Mouse (Mus musculus) adrenal gland, adult (tissue): ENCODE results near the gene Dlgap1.

Experiments
- DNase-seq, 2 experiments: peaks; one replicate each; pipeline ENCODE4 v3.0.0; 2022 to 2023; ENCODE audit warnings: low spot score in 1 of 2; ENCODE audit not compliant: inconsistent age in 2 of 2

Gene Dlgap1

DNA sequence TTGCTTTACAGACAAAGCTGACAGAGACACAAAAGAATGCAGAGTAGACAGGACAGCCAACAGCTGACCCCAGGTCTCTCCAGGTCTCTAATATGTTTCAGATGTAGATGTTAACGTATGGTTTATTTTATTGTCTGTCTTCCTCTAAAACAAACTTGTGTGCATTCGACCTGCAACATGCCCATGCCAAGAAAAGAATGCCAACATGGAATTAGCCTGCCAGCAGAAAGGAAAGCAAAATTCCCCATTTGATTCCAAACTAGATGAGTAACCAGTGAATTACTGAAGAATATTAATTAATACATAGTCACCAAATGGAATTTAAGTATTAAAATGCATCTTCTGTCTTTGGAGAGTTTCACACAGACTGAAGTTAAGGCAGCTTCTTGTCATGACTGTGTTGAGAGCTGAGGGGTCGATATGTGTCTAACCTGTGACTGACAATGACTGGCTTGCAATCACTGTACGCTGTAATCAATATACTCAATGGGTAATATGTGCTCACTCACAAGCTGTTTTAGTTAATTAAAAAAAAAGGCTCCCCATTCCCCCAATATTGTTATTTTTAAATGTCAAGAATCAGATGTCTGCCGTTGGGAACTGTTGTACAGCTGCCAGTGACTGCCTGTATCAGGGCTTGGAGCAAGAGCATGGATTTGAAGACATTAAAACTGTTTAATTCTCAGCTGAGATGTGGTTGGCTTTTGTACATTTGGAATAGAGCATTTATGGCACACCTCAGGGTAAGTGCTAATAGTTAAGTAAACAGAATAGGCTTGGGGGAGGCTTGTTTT, 552.4 kb downstream of the Dlgap1 start:
- no peak for DNase-seq

DNA sequence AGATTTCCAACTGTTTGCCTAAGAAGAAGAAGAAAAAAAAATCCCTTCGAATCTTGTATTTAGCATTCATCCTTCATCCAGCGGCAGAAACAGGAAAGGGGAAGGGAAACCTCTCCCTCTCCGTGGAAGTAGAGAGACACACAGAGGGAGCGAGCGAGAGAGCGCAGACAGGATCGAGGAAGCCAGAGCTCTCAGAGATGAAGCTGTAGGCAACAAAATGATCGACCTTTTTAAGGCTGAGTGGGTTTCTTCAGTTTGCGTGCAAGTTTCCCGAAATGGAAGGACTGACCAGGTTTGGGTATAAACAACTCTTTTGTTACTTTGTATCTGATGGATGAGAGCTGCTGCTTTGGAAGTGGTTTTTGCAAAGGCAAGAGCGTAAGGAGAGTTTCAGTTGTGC, 553.1 kb downstream of the Dlgap1 start:
- no peak for DNase-seq

- DNase-seq, result no peak
Measured at GRCm38 (mm10) chr17:70525990-70526389, 557.1 kb downstream of the Dlgap1 start.

DNA sequence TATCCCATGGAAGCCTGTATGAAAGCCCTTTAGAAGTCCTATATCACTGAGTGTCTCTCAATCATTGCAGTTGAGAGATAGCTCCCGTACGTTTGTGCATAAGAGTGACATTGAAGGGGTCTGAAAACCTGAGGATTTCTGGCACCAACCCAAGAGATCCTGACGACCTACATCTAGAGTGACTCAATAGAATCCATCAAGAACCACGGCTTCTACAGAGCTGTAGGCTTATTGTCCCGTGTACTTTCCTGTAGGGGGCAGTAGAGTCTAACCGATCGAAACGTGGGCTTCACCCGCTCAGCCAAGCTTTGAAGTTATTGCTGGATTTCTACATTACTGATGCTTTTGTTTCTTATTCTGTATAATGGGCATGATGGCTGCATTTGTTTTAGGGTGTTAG, 558.2 kb downstream of the Dlgap1 start:
- DNase-seq, result peak; percentile 27 to 74

DNA sequence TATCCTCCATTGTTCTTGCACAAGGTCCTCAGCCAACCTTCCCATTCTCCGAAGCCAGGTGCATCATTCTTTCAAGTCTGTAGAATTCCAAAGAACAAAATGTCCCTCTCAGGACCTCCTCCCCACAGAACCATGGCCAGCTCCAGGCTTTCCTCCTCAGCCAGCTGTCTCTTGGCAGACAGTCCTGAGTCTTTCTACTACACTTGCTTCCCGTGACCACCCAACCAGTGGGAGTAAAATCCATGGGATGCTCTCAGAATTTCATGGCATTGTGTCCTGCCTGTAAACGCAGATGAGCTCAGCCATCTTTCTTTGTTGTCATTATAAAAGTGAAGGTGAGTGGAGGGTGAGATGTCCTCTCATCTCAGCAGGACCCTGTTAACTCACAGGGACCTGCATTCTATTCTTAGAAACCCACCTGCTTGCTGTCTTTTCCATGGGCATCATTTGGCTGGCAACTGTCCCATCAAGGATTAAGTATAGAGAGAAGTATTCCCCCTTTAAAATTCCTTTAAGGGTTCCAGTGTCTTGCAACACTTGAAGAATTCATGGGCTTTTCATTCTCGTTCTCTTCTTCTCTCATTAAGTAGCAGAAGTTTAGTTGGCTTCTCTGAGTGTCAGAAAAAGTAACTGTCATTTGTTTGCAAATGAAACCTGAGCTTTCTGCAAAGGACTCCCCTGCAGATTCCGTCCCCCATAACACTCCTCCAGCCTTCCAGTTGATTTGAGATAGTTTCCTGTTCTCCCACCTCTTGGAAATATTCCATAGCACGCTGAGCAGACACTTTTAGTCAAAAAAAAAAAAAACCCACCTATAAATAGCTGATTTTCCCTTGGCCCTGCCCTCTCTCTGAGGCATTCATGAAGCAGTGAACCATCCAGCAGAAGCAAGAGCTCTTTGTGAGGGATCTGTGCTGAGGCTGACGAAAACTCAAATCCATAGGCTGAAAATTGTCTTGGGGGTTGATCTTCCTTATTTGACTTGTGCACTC, 559.6 kb downstream of the Dlgap1 start:
- DNase-seq, result no peak

GRCm38 (mm10) chr17:70534321-70534720, 565.4 kb downstream of the Dlgap1 start:
- peak in 1 of 2 experiments; percentile 32 for DNase-seq

DNA sequence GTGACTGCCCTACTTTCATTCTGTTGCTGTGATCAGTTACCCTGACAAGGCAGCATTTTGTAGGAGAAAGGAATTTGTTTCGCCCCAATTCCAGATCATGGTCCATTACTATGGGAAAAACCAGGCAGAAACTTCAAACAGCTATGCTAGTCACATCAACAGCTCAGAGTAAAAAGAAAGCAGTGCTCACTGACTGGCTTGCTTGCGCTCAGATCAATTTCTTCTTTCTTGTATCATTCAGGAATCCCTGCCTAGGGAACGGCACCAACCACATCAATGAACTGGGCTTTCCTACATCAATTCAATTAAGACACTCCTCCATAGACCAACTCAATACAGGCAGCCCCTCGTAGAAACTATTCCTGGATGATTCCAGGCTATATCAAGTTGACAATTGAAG, 572.9 kb downstream of the Dlgap1 start:
- DNase-seq, result no peak

- no peak for DNase-seq
Measured at GRCm38 (mm10) chr17:70550793-70551192, 581.9 kb downstream of the Dlgap1 start.

DNA sequence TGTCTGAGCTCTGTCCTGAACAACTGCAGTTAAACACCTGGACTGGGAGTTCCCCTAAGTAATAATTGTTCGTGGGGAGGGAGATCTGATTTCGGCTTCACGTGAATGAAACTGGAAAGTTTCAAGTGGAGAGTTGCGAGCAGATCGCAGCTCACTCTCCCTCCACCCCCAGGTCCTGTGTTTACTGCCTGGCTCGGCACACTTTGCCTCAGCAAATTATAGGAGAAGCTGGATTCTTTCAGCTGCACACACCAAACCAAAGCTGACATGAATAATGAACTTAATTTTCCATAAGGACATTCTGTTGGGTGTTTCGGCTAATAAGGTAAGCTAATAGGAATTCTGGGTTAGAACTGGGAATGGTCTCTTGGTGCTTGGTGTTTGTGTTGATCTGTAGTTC, 592.7 kb downstream of the Dlgap1 start:
- no peak for DNase-seq

DNA sequence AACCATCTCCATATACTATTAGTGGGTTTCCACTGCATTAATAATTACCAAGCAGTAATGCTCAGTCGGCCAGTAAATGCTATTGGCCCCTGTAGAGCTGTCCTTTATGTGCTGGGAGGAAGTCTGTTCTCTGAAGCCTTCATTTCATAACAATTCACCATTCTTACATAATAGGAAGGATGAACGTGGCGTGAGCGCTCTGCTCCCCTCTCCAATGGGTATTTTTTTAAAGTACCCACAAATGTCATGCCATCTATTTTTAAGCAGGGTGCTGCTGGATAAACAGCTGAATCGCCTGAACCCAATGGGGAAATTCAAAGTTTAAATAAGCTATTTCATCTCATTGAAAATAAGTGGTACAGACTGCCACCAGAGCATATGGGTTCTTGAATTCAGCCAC, 602.0 kb downstream of the Dlgap1 start:
- no peak for DNase-seq

DNA sequence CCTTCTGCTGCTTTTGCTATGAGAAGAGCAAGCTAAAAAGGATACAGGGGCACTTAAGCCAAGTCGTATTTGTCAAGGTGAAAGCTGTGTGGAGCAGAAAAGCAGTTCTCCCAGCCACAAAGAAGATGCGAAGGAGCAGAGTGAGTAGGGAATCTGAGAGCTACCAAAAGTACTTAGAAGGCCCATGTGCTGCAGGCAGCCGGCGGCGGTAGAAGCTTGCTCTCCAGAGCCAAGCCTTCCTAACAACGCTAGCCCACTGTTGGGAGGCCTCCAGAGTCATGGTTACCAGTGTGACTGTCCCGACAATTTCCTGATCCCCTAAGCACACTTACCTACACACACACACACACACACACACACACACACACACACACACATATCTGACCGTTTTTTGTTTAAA, 614.2 kb downstream of the Dlgap1 start:
- DNase-seq, result no peak

DNA sequence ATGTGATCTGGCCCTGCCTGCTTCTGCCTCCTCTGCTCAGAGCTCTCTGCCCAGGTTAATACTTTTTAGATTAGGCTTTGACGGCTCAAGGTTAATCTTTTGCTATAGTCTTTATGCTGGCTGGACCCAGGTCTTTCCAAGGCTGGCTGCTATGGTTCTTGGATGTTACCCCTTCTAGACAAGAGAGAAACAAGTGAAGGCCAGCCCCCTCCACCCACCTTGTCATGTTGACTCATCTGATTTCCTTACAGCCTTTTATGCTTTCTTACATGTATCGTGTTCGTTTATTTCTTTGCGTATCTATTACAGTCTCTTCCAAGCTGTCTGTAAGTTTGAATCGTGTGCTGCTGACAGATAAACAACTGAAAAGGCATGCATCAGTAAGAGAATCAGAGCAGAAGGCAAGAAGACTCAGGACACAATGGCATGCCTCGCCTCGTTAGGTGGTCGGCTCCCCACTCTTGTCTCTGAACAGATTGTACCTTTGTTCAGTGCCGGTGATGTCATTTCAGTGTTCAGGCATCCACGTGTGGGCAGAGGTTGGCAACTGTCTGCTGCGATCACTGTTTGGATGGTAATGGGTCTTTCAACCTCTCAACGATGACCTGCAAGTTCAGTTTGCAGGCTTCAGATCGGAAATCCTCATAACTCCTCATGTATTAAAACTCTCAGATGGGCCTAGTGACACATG, 618.0 kb downstream of the Dlgap1 start:
- DNase-seq, result peak in 1 of 2 experiments; percentile 28

GRCm38 (mm10) chr17:70587975-70588630, 619.2 kb downstream of the Dlgap1 start:
- peak in 1 of 2 experiments; percentile 41 for DNase-seq

DNA sequence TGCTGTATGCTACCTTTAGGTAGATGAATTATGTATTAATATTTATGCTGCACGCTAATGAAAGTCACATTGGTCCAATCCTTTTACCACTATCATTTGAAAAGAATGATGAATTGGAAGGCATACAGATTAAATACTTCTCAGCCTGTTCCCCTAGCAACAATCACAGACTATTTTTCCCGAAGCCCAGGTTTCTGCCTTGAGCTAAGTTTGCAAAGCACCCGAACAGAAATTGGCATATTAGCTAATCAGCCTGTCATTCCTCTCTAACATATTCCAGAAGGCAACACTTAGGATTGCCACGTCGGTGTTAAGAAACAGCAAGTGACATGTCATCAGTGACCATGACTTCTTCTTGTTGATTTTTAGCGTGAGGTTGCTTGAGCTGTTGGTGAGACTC, 619.8 kb downstream of the Dlgap1 start:
- no peak for DNase-seq

DNA sequence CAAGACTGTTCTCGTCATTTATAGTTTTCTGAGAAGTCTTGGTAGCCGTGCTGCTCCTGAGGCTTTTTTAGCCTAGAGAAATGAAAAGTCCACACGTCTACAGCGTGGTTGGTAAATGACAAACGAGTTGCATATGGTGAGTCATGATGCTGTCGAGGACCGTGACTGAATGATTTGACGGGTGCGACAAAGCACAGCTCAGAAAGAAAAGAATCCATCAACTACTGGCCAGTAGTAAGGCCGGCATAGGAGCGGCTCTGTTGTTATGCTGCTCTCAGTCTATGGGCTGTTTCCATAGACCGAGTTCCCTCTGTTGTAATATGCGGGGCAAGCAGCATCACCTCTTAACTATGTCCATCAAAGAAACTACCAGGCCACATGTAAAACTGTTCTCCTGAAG, 620.3 kb downstream of the Dlgap1 start:
- DNase-seq, result peak in 1 of 2 experiments; percentile 44

DNA sequence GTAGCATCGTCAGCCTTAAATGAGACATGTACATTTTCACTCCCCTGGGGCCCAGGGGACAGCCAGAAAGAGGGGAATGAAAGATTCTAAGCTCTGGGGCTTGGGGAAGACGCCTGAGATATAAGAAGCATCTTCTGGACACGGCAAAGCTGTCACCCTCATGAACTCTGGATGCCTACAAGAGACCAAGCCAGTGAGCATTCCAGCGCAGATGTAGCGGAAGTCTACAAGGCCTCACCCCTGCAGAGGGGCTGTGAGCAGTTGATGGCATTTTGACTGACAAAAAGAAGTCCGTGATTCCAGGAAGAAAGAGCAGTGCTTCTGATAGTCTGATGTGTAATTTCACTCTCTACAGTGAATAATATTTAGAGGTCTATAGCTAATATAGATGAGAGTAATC, 621.6 kb downstream of the Dlgap1 start:
- DNase-seq, result no peak

DNA sequence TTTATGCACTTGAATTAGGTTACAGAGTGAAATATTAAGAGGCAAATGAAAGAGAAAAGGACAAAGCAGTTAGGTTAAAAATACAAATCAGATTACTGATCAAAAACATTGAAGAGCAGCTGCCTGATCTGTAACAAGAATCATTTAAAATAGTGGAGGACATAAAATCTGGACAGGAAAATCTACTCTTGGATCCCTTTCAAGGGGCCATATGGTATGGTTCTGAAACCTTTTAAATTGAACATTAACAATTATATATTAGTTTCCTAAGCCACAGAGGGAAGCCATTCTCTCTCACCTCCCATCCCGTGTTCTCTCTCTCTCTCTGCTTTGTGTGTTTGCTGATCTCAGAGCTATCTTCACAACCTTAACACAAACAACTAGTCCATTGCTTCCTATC, 625.4 kb downstream of the Dlgap1 start:
- DNase-seq, result no peak

- DNase-seq, result no peak
Measured at GRCm38 (mm10) chr17:70596326-70596725, 627.5 kb downstream of the Dlgap1 start.

DNA sequence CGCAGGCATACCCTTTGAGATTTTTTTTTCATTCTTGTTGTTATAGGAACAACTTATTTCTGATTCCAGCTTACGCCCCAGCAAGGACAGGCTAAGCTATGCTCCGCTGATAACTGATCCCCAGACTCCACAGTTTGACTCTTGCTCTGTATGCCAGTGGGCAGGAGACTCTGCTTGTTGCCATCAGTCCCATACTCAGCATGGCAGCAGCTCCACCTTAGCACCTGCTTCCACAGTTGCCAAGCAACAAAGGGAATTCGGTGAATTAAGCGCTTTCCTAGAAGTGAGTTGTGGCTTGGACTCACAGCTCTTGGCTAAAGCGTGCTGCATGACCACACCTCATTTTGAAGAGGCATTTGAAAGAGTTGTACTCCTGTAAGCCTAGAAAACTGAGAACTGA, 631.6 kb downstream of the Dlgap1 start:
- no peak for DNase-seq

GRCm38 (mm10) chr17:70602051-70602450, 633.2 kb downstream of the Dlgap1 start:
- no peak for DNase-seq

DNA sequence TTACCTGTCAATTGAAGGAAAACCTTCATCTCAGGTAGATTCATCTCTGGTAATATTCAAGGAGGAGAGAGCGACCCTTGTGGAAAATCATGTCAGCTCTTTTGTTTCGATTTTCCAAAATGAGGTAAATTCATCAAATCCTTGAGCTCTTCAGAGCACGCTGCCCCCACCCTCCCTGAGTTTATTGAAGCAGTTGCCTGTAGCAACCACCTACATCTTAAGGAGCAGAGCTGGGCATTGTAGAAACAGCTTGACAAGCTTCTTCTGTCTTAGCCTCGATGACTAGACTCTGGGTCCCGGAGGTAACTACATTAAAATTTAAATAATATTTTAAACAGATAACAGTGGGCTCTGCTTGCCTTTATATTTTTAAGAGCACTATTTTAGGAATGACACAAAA, 636.8 kb downstream of the Dlgap1 start:
- no peak for DNase-seq
